Mouse (Mus musculus) ES-E14 (cell line): ENCODE measurements at regions not wholly inside any gene's neighbourhood (a gene's known extent, or its start where the extent isn't known, plus 50 kb on each side); places are given as distances from the start of the nearest gene placed in this dataset.

Source experiments
- CHD2 ChIP-seq: IDR thresholded peaks from 2 replicates; pipeline ENCODE4 v1.6.1; 2014; ENCODE audit warnings: mild to moderate bottlenecking, low read depth, low read length, inconsistent platforms
- ZC3H11A ChIP-seq: IDR thresholded peaks from 2 replicates; pipeline ENCODE4 v1.6.1; 2012; ENCODE audit warnings: low read depth, mild to moderate bottlenecking, inconsistent platforms, low read length, borderline replicate concordance
- ZNF384 ChIP-seq: IDR thresholded peaks from 2 replicates; pipeline ENCODE4 v1.6.1; 2012; ENCODE audit warnings: low read depth, low read length, inconsistent platforms

DNA sequence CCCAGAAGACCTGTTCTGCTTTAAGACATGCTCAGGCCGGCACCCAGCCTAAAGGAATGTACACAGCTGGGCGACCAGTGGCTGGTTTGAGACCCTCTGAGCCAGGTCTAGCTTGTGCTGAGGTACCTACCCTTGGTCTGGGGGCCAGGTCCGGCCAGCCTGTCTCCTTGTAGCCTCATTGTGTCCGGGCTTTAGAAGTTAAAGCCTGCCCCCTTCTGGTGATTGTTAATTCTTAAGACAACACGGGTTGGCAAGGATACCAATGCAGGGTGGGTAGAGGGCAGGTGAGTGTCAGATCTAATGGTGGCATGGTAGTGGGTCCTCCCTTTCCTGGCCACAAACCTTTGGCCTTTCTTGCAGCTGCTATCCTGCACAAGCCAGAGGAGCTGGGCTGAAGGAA lies 64.0 kb upstream of the Zfp423 start:
- no peak for TF ChIP-seq ZNF384
- TF ChIP-seq CHD2: no peak
- peak; percentile 52; the same call in 1 of the 2 replicates for TF ChIP-seq ZC3H11A
